Mouse (Mus musculus): ENCODE data around the gene Rara. TPM values are rescaled to one million over a fixed set of nuclear protein-coding genes. Genes with fewer than 3 reads are reported as not detected.
"Not testable (repeated sequence)": the region's sequence is repeated elsewhere in the genome, so short reads cannot be mapped to it uniquely, and the experiment has no call there.

Rara gene
- polyA plus RNA-seq, 1 experiment, result 31.9 TPM

GRCm38 (mm10) chr11:98979356-98979755 is 51.7 kb downstream of the Rara start:
- Histone ChIP-seq H3K36me3 (ENCODE audit: control insufficient read depth, insufficient read depth) (peaks cover 7% of the 10 kb centered on the region), H3K4me3 (ENCODE audit: insufficient read depth, poor library complexity, severe bottlenecking) (no peak overlapping the region), H3ac (ENCODE audit: control insufficient read depth, insufficient read length, low read depth) (no peak overlapping the region), H3K79me2 (ENCODE audit: control insufficient read depth, insufficient read depth) (no peaks in the 10 kb centered on the region), H3K27me3 (ENCODE audit: control insufficient read depth, insufficient read depth, insufficient read length) (peaks cover 14% of the 10 kb centered on the region), H3K79me3 (ENCODE audit: low read depth) (no peaks in the 10 kb centered on the region)
- TF ChIP-seq CEBPB (IDR thresholded peaks at IDR 0.05; ENCODE audit: low read depth), result no peak
- TF ChIP-seq MAX (IDR thresholded peaks at IDR 0.05), result no peak
- TF ChIP-seq USF1 (IDR thresholded peaks at IDR 0.05; ENCODE audit: low read depth), result no peak
- TF ChIP-seq FOSL1 (IDR thresholded peaks at IDR 0.05; ENCODE audit: insufficient read depth, low read length, poor library complexity, severe bottlenecking), result no peak
- TF ChIP-seq MYOG (IDR thresholded peaks at IDR 0.05; ENCODE audit: control insufficient read depth, extremely low read depth, insufficient read length), result no peak
- TF ChIP-seq CTCF (IDR thresholded peaks at IDR 0.05; ENCODE audit: control insufficient read depth, insufficient read depth, insufficient read length), result no peak
- no peak for TF ChIP-seq MYOD1 (IDR thresholded peaks at IDR 0.05; ENCODE audit: control insufficient read depth, insufficient read length, low read depth)

DNA sequence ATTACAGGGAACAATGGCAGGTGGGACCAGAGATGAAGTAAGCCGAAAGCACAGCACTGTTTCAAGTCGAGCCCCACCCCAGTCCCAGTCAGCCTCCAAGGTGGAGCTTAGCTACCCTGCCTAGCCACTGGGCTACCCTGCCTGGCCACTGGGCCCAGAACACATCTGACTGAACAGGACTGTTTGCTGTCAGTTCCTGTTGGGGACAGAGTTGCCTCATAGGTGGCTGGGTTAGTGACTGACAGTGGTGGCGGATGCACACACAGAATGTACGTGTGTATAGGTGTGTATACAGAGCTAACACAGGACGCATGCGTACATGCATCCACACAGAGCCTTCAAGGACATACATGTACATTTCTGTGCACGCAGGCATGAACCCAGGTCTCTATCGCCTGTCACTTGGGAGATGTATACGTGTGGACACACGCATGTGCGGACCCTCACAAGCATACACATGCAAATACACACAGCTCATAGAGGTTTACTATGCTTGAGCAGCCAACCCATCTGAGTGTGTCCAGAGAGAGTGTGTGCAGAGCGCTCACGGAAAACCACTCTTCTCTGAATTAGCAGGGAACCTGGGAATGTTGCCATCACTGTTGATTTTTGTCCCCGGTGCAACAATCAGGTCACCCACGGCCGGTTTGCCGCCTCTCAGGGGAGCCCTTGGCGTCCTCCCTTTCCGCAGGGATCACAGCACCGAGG is 53.8 kb downstream of the Rara start:
- H3ac ChIP-seq (ENCODE audit: control insufficient read depth, insufficient read length, low read depth), result no peak overlapping the region
- no peak overlapping the region for H3K4me3 ChIP-seq (ENCODE audit: insufficient read depth, poor library complexity, severe bottlenecking)
- no peaks in the 10 kb centered on the region for H3K36me3 ChIP-seq (ENCODE audit: control insufficient read depth, insufficient read depth)
- TF ChIP-seq MYOD1 (IDR thresholded peaks at IDR 0.05; ENCODE audit: control insufficient read depth, insufficient read length, low read depth) (no peak), CEBPB (IDR thresholded peaks at IDR 0.05; ENCODE audit: low read depth) (no peak), FOSL1 (IDR thresholded peaks at IDR 0.05; ENCODE audit: insufficient read depth, low read length, poor library complexity, severe bottlenecking) (no peak), MAX (IDR thresholded peaks at IDR 0.05) (no peak), USF1 (IDR thresholded peaks at IDR 0.05; ENCODE audit: low read depth) (no peak), MYOG (IDR thresholded peaks at IDR 0.05; ENCODE audit: control insufficient read depth, extremely low read depth, insufficient read length) (no peak), CTCF (IDR thresholded peaks at IDR 0.05; ENCODE audit: control insufficient read depth, insufficient read depth, insufficient read length) (no peak)
- H3K79me2 ChIP-seq (ENCODE audit: control insufficient read depth, insufficient read depth), result no peaks in the 10 kb centered on the region
- H3K27me3 ChIP-seq (ENCODE audit: control insufficient read depth, insufficient read depth, insufficient read length), result peaks cover 14% of the 10 kb centered on the region
- no peaks in the 10 kb centered on the region for H3K79me3 ChIP-seq (ENCODE audit: low read depth)

GRCm38 (mm10) chr11:98981997-98982772 is 54.6 kb downstream of the Rara start:
- Histone ChIP-seq H3K79me2 (ENCODE audit: control insufficient read depth, insufficient read depth) (no peaks in the 10 kb centered on the region), H3K36me3 (ENCODE audit: control insufficient read depth, insufficient read depth) (no peaks in the 10 kb centered on the region), H3K27me3 (ENCODE audit: control insufficient read depth, insufficient read depth, insufficient read length) (peaks cover 14% of the 10 kb centered on the region), H3K4me3 (ENCODE audit: insufficient read depth, poor library complexity, severe bottlenecking) (peak overlapping the region; percentile 11), H3K79me3 (ENCODE audit: low read depth) (no peaks in the 10 kb centered on the region), H3ac (ENCODE audit: control insufficient read depth, insufficient read length, low read depth) (peak overlapping the region; percentile 1)
- TF ChIP-seq CTCF (IDR thresholded peaks at IDR 0.05; ENCODE audit: control insufficient read depth, insufficient read depth, insufficient read length) (peak; percentile 63), CEBPB (IDR thresholded peaks at IDR 0.05; ENCODE audit: low read depth) (no peak)

DNA sequence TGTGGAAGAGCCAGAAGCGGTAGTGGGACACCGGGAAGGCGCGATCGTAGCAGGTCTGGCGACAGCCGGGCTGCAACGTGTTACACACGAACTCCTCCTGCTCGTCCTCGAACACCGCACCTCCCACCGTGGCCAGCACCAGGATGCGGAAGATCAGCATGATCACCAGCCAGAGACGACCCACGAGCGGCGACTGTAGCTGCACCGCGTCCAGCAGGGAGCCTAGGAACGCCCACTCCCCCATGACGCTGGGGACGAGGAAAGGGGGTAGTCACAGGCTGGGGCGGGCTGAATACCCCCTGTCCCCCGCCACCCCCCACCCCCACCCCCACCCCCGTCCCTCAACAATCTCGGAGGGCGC is 55.1 kb downstream of the Rara start, which contains the start of gene Gjd3:
Gjd3 (minus strand) TSS at position 244 of the 361 bp plus-strand sequence.
- no peaks in the 10 kb centered on the region for H3K36me3 ChIP-seq (ENCODE audit: control insufficient read depth, insufficient read depth)
- no peak for TF ChIP-seq CTCF (IDR thresholded peaks at IDR 0.05; ENCODE audit: control insufficient read depth, insufficient read depth, insufficient read length)
- TF ChIP-seq MAX (IDR thresholded peaks at IDR 0.05), result no peak
- H3K79me2 ChIP-seq (ENCODE audit: control insufficient read depth, insufficient read depth), result no peaks in the 10 kb centered on the region
- no peaks in the 10 kb centered on the region for H3K79me3 ChIP-seq (ENCODE audit: low read depth)
- H3K4me3 ChIP-seq (ENCODE audit: insufficient read depth, poor library complexity, severe bottlenecking), result peak within 1 kb of the TSS; percentile 11
- H3K27me3 ChIP-seq (ENCODE audit: control insufficient read depth, insufficient read depth, insufficient read length), result peaks cover 14% of the 10 kb centered on the region
- peak within 1 kb of the TSS; percentile 31 for H3ac ChIP-seq (ENCODE audit: control insufficient read depth, insufficient read length, low read depth)

DNA sequence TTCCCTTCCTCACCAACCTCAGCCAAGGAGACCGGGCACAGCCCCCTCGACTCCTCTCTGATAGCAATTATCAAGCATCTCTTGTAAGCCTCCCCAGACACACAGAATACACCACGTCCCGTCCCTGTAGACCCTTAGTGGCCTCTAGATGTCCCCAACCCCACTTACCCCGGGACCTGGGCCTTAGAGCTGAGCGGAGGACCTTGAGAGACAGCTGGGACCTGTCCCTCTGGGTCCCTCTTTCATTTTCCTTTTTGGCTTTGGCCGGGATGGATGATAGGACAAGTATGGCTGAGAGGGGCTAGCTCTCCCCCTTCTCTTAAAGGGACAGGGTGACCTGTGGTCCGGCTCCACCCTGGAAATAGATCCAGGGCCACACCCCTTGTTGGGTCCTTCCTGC is 55.9 kb downstream of the Rara start:
- no peak overlapping the region for H3K4me3 ChIP-seq (ENCODE audit: insufficient read depth, poor library complexity, severe bottlenecking)
- H3ac ChIP-seq (ENCODE audit: control insufficient read depth, insufficient read length, low read depth), result no peak overlapping the region
- no peaks in the 10 kb centered on the region for H3K79me3 ChIP-seq (ENCODE audit: low read depth)
- H3K27me3 ChIP-seq (ENCODE audit: control insufficient read depth, insufficient read depth, insufficient read length), result peaks cover 14% of the 10 kb centered on the region
- no peaks in the 10 kb centered on the region for H3K36me3 ChIP-seq (ENCODE audit: control insufficient read depth, insufficient read depth)
- TF ChIP-seq FOSL1 (IDR thresholded peaks at IDR 0.05; ENCODE audit: insufficient read depth, low read length, poor library complexity, severe bottlenecking) (no peak), MAX (IDR thresholded peaks at IDR 0.05) (no peak), CEBPB (IDR thresholded peaks at IDR 0.05; ENCODE audit: low read depth) (no peak), CTCF (IDR thresholded peaks at IDR 0.05; ENCODE audit: control insufficient read depth, insufficient read depth, insufficient read length) (no peak), MYOD1 (IDR thresholded peaks at IDR 0.05; ENCODE audit: control insufficient read depth, insufficient read length, low read depth) (no peak), MYOG (IDR thresholded peaks at IDR 0.05; ENCODE audit: control insufficient read depth, extremely low read depth, insufficient read length) (no peak), USF1 (IDR thresholded peaks at IDR 0.05; ENCODE audit: low read depth) (no peak)
- no peaks in the 10 kb centered on the region for H3K79me2 ChIP-seq (ENCODE audit: control insufficient read depth, insufficient read depth)

GRCm38 (mm10) chr11:98985542-98985941 is 57.9 kb downstream of the Rara start:
- Histone ChIP-seq H3K36me3 (ENCODE audit: control insufficient read depth, insufficient read depth) (peaks cover 8% of the 10 kb centered on the region), H3K4me3 (ENCODE audit: insufficient read depth, poor library complexity, severe bottlenecking) (no peak overlapping the region), H3ac (ENCODE audit: control insufficient read depth, insufficient read length, low read depth) (no peak overlapping the region), H3K79me3 (ENCODE audit: low read depth) (no peaks in the 10 kb centered on the region), H3K79me2 (ENCODE audit: control insufficient read depth, insufficient read depth) (no peaks in the 10 kb centered on the region), H3K27me3 (ENCODE audit: control insufficient read depth, insufficient read depth, insufficient read length) (peaks cover 14% of the 10 kb centered on the region)
- no peak for TF ChIP-seq MAX (IDR thresholded peaks at IDR 0.05)

GRCm38 (mm10) chr11:98988260-98988659 is 60.6 kb downstream of the Rara start:
- H3K27me3 ChIP-seq (ENCODE audit: control insufficient read depth, insufficient read depth, insufficient read length); H3K4me3 ChIP-seq (ENCODE audit: insufficient read depth, poor library complexity, severe bottlenecking); H3K79me3 ChIP-seq (ENCODE audit: low read depth); H3K79me2 ChIP-seq (ENCODE audit: control insufficient read depth, insufficient read depth); H3ac ChIP-seq (ENCODE audit: control insufficient read depth, insufficient read length, low read depth): not testable (repeated sequence)
- peaks cover 33% of the 10 kb centered on the region for H3K36me3 ChIP-seq (ENCODE audit: control insufficient read depth, insufficient read depth)

Measured in C2C12 (cell line).